Mouse (Mus musculus) midbrain, embryonic 14.5 days (tissue): Measurements from ENCODE around the gene Rcn2. TPM values are rescaled to one million over a fixed set of nuclear protein-coding genes. Genes with fewer than 3 reads are reported as not detected.

Experiments used
- ATAC-seq: fragments of 200-750 bp; cut with Nextera tagmentation; 2 replicates; pipeline ENCODE4 v1.8.0; 2017; ENCODE audit warnings: moderate number of reproducible peaks, moderate library complexity; ENCODE audit not compliant: low FRiP score, low TSS enrichment
- DNase-seq: peaks from one replicate; pipeline ENCODE4 v3.0.0-alpha.2; 2015
- H3K27ac ChIP-seq: fragments of 300-500 bp; sonication (generic); replicated peaks from 2 replicates; pipeline ENCODE4 v1.5.1; 2014; ENCODE audit warnings: mild to moderate bottlenecking, low read depth, low read length, moderate library complexity
- H3K27me3 ChIP-seq: fragments of 300-500 bp; sonication (generic); 2 replicates; pipeline ENCODE4 v1.6.1; 2014; ENCODE audit warnings: low read length, control low read depth, mixed read lengths; ENCODE audit not compliant: control insufficient read depth, insufficient read depth
- H3K36me3 ChIP-seq: fragments of 300-500 bp; sonication (generic); 2 replicates; pipeline ENCODE4 v1.6.1; 2014; ENCODE audit warnings: low read length, control low read depth; ENCODE audit not compliant: control insufficient read depth, insufficient read depth
- H3K4me1 ChIP-seq: fragments of 300-500 bp; sonication (generic); 2 replicates; pipeline ENCODE4 v1.6.1; 2014; ENCODE audit warnings: mild to moderate bottlenecking, antibody characterized with exemption, low read length, control low read depth; ENCODE audit not compliant: control insufficient read depth, insufficient read depth
- H3K4me2 ChIP-seq: fragments of 300-500 bp; sonication (generic); 2 replicates; pipeline ENCODE4 v1.6.1; 2014; ENCODE audit warnings: mild to moderate bottlenecking, low read length, moderate library complexity
- H3K4me3 ChIP-seq: fragments of 300-500 bp; sonication (generic); replicated peaks from 2 replicates; pipeline ENCODE4 v1.5.1; 2014; ENCODE audit warnings: low read depth, low read length
- H3K9ac ChIP-seq: fragments of 300-500 bp; sonication (generic); replicated peaks from 2 replicates; pipeline ENCODE4 v1.6.1; 2014; ENCODE audit warnings: mild to moderate bottlenecking, low read length, moderate library complexity
- H3K9me3 ChIP-seq: fragments of 300-500 bp; sonication (generic); 2 replicates; pipeline ENCODE4 v1.6.1; 2016; ENCODE audit warnings: low read length, control low read depth, mixed read lengths; ENCODE audit not compliant: control insufficient read depth
- WGBS: fragments of 180-500 bp; shearing (Covaris S2); extraction: QIAGEN DNeasy Blood & Tissue Kit; methylation state at CpG from one replicate; pipeline ENCODE4 v1.1.7; 2014; 5-methylcytosine and 5-hydroxymethylcytosine counted together
- polyA plus RNA-seq: library from polyadenylated mRNA; unstranded; fragments of >200 nt; fragmentation: Nextera tagmentation; extraction: Ambion mirVana; gene quantifications from 2 replicates; pipeline ENCODE4 v1.2.1, GENCODE M21; 2014

Gene Rcn2
- polyA plus RNA-seq, 1 experiment from 2014 or later, result 344 TPM

DNA sequence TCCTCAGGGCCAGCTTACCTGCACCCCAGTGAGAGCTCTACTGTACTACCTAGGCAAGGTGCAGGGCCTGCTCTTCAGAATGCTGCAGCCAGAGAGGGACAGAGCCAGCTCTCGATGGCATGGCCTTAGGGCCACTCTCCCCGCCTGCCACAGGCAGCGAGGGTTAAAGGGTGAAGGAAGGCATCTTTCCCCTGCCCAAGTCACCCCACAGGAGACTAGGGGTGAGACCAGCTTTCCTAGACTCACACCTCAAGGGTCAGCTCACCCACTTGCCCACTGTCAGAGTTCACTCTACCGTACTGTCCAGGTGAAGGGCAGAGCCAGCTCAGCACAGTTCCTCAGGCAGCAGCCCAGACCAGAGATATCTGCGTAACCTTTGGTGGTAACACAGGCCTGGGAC is 20.7 kb downstream of the Rcn2 start:
- no peak for ATAC-seq
- H3K4me1 ChIP-seq, result no peaks in the 10 kb centered on the region
- H3K36me3 ChIP-seq, result peaks cover 84% of the 10 kb centered on the region
- no peak overlapping the region for H3K4me2 ChIP-seq
- no peaks in the 10 kb centered on the region for H3K27me3 ChIP-seq
- no peak overlapping the region for H3K4me3 ChIP-seq
- no peak overlapping the region for H3K27ac ChIP-seq
- 97% methylated on average over 5 of the region's 5 CpGs for WGBS
- no peaks in the 10 kb centered on the region for H3K9me3 ChIP-seq
- no peak overlapping the region for H3K9ac ChIP-seq
- DNase-seq, result no peak

DNA sequence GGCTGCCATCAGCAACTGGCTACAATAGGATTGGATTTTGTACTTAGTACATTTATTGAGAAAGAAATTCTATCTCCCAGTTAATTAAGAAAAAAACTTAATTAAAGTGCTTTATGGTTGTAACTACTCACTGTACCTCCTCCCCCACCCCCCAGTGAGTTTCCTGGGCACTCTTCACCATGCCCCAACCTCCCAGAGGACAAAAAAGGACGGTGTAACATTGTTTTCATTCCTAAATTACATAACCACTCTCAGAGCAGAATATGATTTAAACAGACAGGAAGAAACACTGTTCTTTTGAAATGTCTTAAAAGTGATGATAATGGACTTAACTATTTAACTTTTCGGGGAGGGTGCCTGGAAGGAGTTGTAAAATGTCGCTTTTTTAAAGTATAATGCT is 23.4 kb downstream of the Rcn2 start:
- Histone ChIP-seq H3K36me3 (peaks cover 71% of the 10 kb centered on the region), H3K9me3 (no peaks in the 10 kb centered on the region), H3K4me1 (no peaks in the 10 kb centered on the region), H3K4me3 (no peak overlapping the region), H3K27me3 (no peaks in the 10 kb centered on the region), H3K27ac (no peak overlapping the region), H3K4me2 (no peak overlapping the region), H3K9ac (no peak overlapping the region)
- no peak for ATAC-seq
- no peak for DNase-seq
- 92% methylated on average over 3 of the region's 3 CpGs for WGBS

DNA sequence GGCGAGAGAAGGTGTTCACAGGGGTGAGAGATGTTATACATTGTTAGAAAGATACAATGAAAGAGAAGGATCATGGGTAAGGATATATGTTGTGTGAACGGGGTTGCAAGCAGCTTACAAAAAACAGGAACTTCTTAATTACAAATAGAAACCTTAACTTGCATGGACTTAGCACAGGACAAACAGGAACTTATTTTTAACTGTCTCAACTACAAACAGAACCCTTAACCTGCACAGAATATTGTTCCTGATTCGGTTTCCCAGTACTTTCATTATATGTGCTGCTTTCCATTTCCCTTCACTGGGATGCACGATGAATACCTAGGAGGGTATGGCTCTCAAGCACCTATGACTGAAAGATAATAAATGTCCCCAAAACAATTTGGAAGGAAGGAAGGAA is 26.3 kb downstream of the Rcn2 start:
- no peaks in the 10 kb centered on the region for H3K27me3 ChIP-seq
- DNase-seq (no peak), ATAC-seq (no peak)
- no peaks in the 10 kb centered on the region for H3K9me3 ChIP-seq
- no peak overlapping the region for H3K9ac ChIP-seq
- H3K4me1 ChIP-seq, result no peaks in the 10 kb centered on the region
- no peak overlapping the region for H3K4me3 ChIP-seq
- no peak overlapping the region for H3K27ac ChIP-seq
- no peak overlapping the region for H3K4me2 ChIP-seq
- H3K36me3 ChIP-seq, result peaks cover 59% of the 10 kb centered on the region
- 89% methylated on average over 4 of the region's 4 CpGs for WGBS

GRCm38 (mm10) chr9:56068630-56069029 is 27.0 kb downstream of the Rcn2 start:
- H3K27ac ChIP-seq, result no peak overlapping the region
- H3K9me3 ChIP-seq, result no peaks in the 10 kb centered on the region
- H3K27me3 ChIP-seq, result no peaks in the 10 kb centered on the region
- DNase-seq, result no peak
- H3K4me2 ChIP-seq, result no peak overlapping the region
- H3K4me1 ChIP-seq, result no peaks in the 10 kb centered on the region
- H3K4me3 ChIP-seq, result no peak overlapping the region
- H3K36me3 ChIP-seq, result peaks cover 55% of the 10 kb centered on the region
- ATAC-seq, result no peak
- no peak overlapping the region for H3K9ac ChIP-seq
- WGBS, result 96% methylated on average over 1 of the region's 1 CpGs

- Histone ChIP-seq H3K4me3 (no peak overlapping the region), H3K27ac (no peak overlapping the region), H3K36me3 (peaks cover 27% of the 10 kb centered on the region), H3K9ac (no peak overlapping the region), H3K9me3 (no peaks in the 10 kb centered on the region), H3K27me3 (no peaks in the 10 kb centered on the region), H3K4me2 (no peak overlapping the region), H3K4me1 (no peaks in the 10 kb centered on the region)
- ATAC-seq, result no peak
- 92% methylated on average over 2 of the region's 2 CpGs for WGBS
- DNase-seq, result no peak
These were observed 31.2 kb downstream of the Rcn2 start for GRCm38 (mm10) chr9:56072861-56073260.

DNA sequence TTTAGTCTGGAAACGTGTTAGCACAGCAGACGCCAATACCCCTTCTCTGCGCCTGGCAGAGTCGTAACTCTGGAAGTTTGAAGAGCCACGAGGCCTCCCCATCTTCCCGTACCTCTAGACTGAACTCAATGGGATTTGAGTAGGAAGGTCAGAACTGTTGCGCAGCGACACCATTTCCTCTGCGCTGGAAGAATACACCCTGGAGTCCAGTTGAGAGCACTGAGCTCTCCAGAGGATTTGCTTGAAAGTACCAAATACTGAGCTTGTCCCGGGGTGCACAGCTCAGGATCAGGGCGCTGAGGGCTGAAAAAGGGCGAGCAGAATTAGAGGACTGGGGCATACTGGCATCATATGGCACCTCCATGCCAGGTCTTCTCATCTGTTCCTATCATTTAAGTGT is 33.2 kb downstream of the Rcn2 start:
- Histone ChIP-seq H3K4me1 (no peaks in the 10 kb centered on the region), H3K27me3 (no peaks in the 10 kb centered on the region), H3K4me3 (no peak overlapping the region), H3K9me3 (no peaks in the 10 kb centered on the region), H3K9ac (no peak overlapping the region), H3K4me2 (no peak overlapping the region), H3K36me3 (peaks cover 36% of the 10 kb centered on the region), H3K27ac (no peak overlapping the region)
- 73% methylated on average over 12 of the region's 12 CpGs for WGBS
- ATAC-seq (no peak), DNase-seq (no peak)

- Histone ChIP-seq H3K27ac (no peak overlapping the region), H3K4me2 (no peak overlapping the region), H3K9me3 (no peaks in the 10 kb centered on the region), H3K4me1 (no peaks in the 10 kb centered on the region), H3K36me3 (peaks cover 35% of the 10 kb centered on the region), H3K4me3 (no peak overlapping the region), H3K9ac (no peak overlapping the region), H3K27me3 (no peaks in the 10 kb centered on the region)
- DNase-seq, result peak; percentile 84
- 8% methylated on average over 4 of the region's 4 CpGs for WGBS
- no peak for ATAC-seq
These were observed 33.6 kb downstream of the Rcn2 start for GRCm38 (mm10) chr9:56075264-56075663.

- H3K4me1 ChIP-seq, result no peaks in the 10 kb centered on the region
- ATAC-seq, result no peak
- no peak overlapping the region for H3K4me3 ChIP-seq
- peak; percentile 15 for DNase-seq
- peaks cover 31% of the 10 kb centered on the region for H3K36me3 ChIP-seq
- no peaks in the 10 kb centered on the region for H3K9me3 ChIP-seq
- H3K9ac ChIP-seq, result no peak overlapping the region
- no peak overlapping the region for H3K4me2 ChIP-seq
- H3K27me3 ChIP-seq, result no peaks in the 10 kb centered on the region
- no peak overlapping the region for H3K27ac ChIP-seq
- WGBS, result 70% methylated on average over 7 of the region's 7 CpGs
These were observed 34.4 kb downstream of the Rcn2 start for GRCm38 (mm10) chr9:56075901-56076620.

DNA sequence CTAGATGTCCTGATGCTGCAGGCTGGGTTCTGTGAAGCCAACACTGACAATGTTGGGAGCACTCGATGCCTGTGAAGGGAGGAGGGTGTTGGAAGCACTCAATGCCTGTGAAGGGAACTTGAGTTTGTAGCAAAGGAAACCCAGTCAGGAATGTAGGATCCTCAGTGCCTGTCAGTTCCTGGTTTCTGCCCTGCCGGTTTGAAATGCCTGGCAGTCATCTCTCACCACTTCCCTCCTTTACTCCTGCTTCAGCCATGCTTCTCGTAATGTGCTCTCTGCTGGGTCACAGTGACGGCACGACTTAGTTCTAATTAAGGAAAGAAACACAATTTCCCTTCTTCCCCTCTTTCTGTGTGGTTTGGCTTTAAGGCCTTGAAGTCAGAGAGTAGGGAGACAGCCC is 37.9 kb downstream of the Rcn2 start:
- Histone ChIP-seq H3K4me2 (no peak overlapping the region), H3K9me3 (no peaks in the 10 kb centered on the region), H3K4me3 (no peak overlapping the region), H3K27me3 (no peaks in the 10 kb centered on the region), H3K9ac (no peak overlapping the region), H3K4me1 (no peaks in the 10 kb centered on the region), H3K36me3 (peaks cover 18% of the 10 kb centered on the region), H3K27ac (no peak overlapping the region)
- ATAC-seq (no peak), DNase-seq (no peak)
- WGBS, result 89% methylated on average over 5 of the region's 5 CpGs
